Mouse (Mus musculus) CH12.LX (cell line): Measurements from ENCODE around the gene Ryr3.

Experiments
- CTCF ChIP-seq, 2 experiments: IDR thresholded peaks in 1 of 2; conservative IDR thresholded peaks in 1 of 2; 2 replicates each; pipeline ENCODE4 v1.5.1; 2011 to 2012; ENCODE audit warnings: low read depth in 2 of 2, low read length in 2 of 2, improper control_type of control experiment in 1 of 2, inconsistent platforms in 1 of 2, mild to moderate bottlenecking in 1 of 2, moderate library complexity in 1 of 2
- ELF1 ChIP-seq: IDR thresholded peaks from 2 replicates; pipeline ENCODE4 v1.6.1; 2014; ENCODE audit warnings: low read depth, mild to moderate bottlenecking, inconsistent platforms, low read length, improper control_type of control experiment
- MXI1 ChIP-seq: IDR thresholded peaks from 2 replicates; pipeline ENCODE4 v1.6.1; 2011; ENCODE audit warnings: mild to moderate bottlenecking, low read depth, low read length, improper control_type of control experiment
- POLR2A ChIP-seq: IDR thresholded peaks from 2 replicates; pipeline ENCODE4 v1.6.1; 2011; ENCODE audit warnings: low read depth, mild to moderate bottlenecking, improper control_type of control experiment, low read length

GRCm38 (mm10) chr2:112600222-112600621, 616.7 kb downstream of the Ryr3 start:
- no peak for TF ChIP-seq POLR2A
- no peak for TF ChIP-seq CTCF (conservative IDR thresholded peaks at IDR 0.05 in 1 of 2, IDR thresholded peaks at IDR 0.05 in 1 of 2; ENCODE audit: low read depth in 2 of 2, low read length in 2 of 2)
- no peak for TF ChIP-seq MXI1
- TF ChIP-seq ELF1: no peak
